Mouse (Mus musculus) cerebellum, adult 8-10 months (tissue): ENCODE results near the gene 2310030G06Rik.

Experiments
- DNase-seq: peaks from one replicate; pipeline ENCODE4 v3.0.0; 2022

2310030G06Rik gene

GRCm38 (mm10) chr9:50746214-50746677, at the start of gene 2310030G06Rik:
Gene 2310030G06Rik (minus strand): TSS chr9:50746536.
- DNase-seq = no peak

DNA sequence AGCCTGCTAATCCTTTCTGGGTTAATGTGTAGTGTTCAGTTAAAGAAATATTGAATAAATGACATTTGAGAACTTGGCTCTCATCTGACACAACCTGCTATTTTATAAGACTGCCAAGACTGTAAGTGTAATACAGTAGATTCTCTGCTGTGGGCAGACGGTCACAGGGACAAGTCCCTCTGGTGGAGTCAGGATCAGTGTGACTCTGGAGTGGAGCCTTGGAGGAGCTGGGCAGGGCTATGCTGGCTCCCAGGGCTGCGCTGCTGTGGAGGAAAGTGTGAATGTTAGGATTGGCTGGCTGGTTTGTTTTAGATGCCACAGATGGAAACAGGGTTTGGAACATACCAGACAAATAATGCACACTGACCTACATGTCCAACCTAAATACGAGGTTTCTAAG, 48.9 kb upstream of the 2310030G06Rik start:
- no peak for DNase-seq

DNA sequence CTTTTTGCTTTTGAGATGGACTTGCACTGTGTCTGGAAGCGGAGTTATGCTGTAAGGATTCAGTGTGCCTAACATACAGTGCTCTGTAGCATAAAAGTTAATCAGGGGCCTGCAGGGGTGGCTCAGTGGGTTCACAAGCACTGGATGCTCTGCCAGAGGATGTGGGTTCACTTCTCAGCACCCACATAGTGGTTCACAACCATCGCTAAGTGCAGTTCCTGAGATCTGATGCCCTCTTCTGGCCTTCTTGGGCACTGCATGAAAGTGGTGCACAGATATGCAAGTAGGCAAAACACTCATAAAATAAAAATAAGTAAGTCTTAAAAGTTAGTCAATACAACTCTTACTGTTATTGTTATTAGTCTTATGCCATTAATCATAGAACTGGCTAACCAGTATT, 35.8 kb upstream of the 2310030G06Rik start:
- DNase-seq = no peak

GRCm38 (mm10) chr9:50776162-50776760, 29.9 kb upstream of the 2310030G06Rik start:
- DNase-seq = no peak

DNA sequence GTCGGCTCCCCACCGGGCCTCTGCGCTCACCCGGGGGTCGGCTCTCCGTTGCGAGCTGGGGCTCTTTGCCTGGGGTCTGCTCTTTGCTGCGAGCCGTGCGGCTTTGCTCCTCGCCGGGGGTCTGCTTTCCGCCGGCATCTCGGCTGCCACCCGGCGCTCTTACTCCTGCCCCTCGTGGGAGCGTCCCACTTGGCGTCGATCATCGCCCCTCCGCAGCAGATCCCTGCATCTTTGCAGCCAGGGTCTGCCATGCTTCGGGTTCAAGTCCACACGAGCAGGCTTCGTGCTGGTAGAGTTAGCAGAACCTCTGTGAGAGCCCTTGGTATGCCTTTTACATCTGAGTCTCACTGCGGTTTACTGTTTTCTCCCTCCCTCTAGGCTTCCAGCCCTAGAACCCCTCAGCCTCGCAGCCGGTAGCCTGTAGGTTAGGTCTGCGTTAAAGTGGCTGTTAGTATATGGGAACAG, 29.4 kb upstream of the 2310030G06Rik start:
- no peak for DNase-seq

DNA sequence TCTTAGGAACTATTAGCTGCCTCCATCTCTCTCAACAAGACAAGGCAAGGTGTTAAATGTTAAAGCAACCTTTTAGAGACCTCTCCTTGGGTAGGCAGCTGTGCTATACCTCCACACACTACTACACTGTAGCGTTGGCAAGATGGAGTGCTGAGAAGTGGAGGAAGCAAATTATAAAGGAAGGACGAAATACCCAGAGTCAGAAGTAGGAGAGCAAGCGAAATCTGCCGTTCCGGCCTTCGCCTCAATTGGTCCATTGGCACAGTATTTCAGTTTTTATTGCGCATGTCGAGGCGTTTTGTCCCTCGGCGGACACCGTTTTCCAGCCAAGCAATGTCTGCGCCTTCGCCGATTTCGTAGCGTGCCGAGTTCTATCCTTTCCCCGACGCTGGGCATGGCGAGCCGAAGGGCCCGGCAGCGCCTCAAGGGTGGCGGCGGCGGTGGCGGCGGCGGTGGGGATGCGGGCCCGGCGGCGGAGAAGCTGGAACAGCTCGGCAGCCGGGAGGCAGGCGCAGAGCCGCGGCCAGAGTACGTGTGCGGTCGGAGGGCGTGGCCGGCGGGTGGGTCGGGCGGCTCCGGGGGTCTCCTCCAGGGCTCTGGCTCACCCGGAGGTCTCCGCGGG, 28.8 kb upstream of the 2310030G06Rik start, which contains the start of the genes Alg9 and 1110032A03Rik:
Gene Alg9 (plus strand): TSS at position 29 of the 622 bp plus-strand sequence.
Gene 1110032A03Rik (minus strand): TSS at position 530 of the 622 bp plus-strand sequence.
- peak; percentile 93 for DNase-seq

DNA sequence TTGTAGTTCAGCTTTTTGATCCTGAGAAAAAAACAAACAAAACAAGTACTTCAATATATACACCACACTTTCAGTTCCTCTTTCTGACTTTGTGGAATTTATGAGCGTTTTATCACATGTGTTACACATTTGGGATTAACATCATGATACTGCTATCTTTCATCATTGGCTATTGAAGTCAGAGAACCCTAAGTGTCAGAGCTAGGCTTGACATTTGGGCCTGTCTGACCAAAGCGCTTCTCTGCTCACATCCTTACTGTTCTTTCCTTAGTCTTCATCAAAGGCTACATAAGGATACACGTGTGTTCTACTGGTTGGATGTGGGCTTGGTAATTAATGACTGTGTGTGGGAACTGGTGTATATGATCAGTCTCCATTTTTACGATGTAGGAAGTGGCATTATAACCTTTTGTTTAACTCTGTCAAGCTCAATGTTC, 27.7 kb upstream of the 2310030G06Rik start:
- DNase-seq = no peak

GRCm38 (mm10) chr9:50770011-50770410, 23.7 kb upstream of the 2310030G06Rik start:
- no peak for DNase-seq

DNA sequence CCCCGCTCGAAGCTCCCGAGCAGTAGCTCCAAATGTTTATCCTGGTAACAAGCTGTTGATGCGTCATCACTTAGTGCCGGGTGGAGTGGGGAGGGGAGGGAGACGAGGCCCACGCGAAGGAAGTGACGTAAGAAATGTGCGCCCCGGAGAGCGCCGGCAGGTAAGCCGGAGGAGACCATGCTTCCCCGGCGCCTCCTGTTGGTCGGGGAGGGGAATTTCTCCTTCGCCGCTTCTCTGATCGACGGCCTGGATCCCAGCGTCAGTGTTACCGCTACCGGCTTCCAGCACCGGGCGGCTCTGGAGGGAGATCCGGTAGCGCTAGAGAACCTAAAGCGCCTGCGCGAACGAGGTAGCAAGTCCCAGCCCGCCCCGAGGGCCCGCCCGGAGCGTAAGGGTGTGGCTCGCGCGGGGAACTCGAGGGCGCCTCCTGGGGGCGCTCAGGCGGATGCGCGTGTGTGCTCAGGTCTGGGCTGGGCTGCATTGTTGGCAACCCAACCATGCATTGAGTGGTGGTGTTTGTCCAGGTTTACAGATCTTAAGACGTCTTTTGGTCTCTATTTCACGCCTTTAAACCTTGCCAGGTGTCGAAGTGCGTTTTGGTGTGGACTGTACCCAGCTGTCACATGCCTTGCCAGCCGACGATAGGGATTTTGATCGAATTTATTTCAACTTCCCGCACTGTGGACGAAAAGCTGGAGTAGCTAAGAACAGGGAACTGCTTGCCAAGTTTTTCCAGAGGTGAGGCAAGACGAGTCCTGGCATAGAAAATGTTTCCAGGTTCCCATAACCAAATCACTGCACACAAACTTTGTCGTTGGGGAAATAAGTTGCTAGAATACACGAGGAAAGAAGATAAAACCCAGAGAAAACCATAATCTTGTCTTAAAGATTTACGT, 22.0 kb upstream of the 2310030G06Rik start, which contains the start of gene Fdxacb1:
Gene Fdxacb1 (plus strand): TSS at position 130 of the 896 bp plus-strand sequence.
- peak; percentile 98 for DNase-seq

DNA sequence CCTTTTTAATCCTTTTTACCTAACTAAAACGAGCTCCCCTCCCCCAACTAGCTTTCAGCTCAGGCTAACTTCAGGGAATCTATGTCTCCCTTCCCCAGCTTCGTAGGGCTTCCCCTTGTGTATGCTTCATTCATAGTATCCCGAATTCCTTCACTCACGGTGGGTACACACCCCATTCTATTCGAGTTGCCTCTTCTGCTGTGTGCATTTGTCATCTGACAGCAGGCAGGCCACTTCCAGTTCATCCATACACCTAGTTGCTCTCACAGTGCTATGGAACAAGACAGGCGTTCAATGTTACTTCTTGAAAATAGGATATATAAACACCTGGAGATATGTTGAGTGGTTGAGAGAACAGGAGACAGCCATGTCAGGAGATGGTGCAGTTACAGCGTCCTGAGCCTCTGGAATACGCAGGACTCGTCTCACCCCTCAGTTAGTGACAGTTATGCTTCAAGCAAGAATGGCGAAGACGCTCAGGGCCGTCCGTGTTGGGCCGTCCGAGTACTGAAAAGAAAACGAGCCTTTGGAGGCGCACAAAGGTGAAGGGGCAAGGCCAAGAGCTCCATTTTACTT, 21.3 kb upstream of the 2310030G06Rik start:
- no peak for DNase-seq

GRCm38 (mm10) chr9:50763331-50763730, 17.0 kb upstream of the 2310030G06Rik start:
- DNase-seq = no peak

DNA sequence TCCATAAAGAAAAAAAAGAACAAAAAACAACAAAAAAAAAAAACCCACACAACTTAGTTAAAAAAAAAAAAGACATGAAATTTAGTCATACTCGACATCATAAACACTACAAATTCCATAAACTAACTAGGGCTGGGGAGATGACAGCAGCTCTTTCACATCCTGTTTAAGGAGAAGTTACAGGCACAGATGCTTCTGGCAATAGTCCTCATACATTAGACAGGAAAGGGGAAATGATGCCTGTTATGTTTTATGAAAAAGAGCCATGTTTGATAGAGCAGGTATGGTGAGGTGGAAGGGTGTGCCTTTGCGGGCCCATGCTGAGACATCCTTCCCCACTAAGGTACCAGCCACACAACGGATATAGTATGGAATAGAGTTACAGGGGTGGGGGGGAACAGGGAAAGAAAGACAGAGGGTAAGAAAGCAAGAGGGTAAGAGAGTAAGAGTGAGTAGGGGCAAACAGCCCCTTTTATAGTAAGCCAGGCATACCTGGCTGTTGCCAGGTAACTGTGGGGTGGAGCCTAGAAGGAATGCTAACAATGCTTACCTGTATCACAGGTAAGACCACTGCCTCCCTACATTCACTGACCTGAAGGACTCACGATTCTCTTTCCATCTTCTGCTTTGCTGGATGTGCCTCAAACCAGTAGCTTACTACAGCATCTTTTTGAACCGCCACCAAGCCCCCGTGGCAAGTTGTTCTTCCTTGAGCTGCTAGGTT, 15.3 kb upstream of the 2310030G06Rik start:
- DNase-seq = no peak

GRCm38 (mm10) chr9:50756711-50757110, 10.4 kb upstream of the 2310030G06Rik start:
- no peak for DNase-seq

GRCm38 (mm10) chr9:50753947-50754346, 7.6 kb upstream of the 2310030G06Rik start:
- DNase-seq = no peak

GRCm38 (mm10) chr9:50752784-50753615, 6.7 kb upstream of the 2310030G06Rik start:
- DNase-seq = peak; percentile 67

DNA sequence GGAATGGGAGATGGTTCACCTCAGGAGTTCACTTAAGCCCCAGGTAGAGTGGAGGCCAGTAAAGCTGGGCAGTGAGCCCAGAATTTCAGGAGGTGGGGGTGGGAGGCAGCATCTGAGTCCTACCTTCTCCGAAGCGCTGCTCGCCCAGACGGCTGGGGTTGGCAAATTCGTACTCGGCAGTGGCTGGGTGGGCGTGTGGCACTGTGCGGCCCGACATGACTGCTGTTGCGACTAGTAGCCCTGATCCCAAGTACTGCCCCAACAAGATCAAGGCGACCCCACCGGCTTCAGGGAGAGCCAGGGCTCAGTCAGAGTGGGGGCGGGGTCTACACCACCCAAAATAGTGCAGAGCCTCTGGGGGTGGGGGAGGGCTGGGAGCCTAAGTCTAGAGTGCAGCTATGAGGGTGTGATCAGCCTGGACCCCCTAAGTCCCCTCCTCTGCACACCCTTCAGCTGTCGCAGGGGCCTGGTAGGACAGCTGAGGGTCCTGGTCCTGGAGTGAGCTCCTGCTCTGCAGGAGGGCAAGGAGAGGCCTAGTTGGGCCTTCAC, 5.8 kb upstream of the 2310030G06Rik start, which contains the start of gene Hspb2:
Gene Hspb2 (minus strand): TSS at position 301 of the 549 bp plus-strand sequence.
- DNase-seq = no peak

- no peak for DNase-seq
Observed at GRCm38 (mm10) chr9:50751323-50751722, 5.0 kb upstream of the 2310030G06Rik start, which contains the start of gene Cryab. Gene Cryab (plus strand): TSS chr9:50751325.

GRCm38 (mm10) chr9:50750706-50751105, 4.4 kb upstream of the 2310030G06Rik start:
- no peak for DNase-seq

DNA sequence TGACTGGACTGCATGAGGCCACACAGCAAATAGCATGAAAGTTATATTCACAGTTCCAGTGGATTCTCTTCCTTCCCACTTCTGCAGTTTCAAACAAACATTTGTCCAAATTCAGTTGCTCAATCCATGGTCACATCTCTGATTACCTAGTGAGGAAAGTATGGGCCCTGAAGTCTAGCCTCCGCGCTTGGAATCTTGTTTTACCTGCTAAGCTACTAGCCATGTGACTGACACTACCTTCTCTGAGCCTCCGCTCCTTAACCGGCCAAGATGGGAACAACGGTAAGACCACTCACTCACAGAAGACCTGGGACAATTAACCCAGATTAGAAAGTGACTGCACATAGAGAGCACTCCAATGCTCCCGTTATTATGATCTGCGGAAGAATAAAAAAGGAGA, 530 bp downstream of the 2310030G06Rik start:
- DNase-seq = no peak

- no peak for DNase-seq
Observed at GRCm38 (mm10) chr9:50742744-50743143, 3.6 kb downstream of the 2310030G06Rik start.

DNA sequence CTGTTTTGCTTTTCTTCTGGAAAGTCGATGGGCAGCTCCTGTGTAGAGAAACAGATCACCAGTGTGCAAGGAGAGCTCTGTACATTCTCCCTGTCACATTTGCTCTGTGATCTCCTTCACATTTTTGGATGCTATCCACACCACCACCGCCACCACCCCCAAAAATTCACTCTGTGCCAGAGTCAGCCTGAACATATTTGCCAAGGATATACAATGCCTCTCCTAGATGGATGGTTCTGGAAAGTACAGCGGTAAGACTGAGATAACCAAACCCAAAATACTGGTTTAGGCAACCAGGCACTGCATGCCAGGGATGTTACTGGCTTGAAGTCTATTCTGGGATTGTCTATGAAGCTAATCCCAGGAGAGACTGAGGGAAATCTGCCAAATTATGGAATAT, 4.1 kb downstream of the 2310030G06Rik start:
- no peak for DNase-seq
